Mouse (Mus musculus) embryonic facial prominence, embryonic 13.5 days (tissue): Measurements from ENCODE around the gene Slc25a22. TPM values are rescaled to one million over a fixed set of nuclear protein-coding genes. Genes with fewer than 3 reads are reported as not detected.

Experiments used
- ATAC-seq: fragments of 200-750 bp; cut with Nextera tagmentation; 2 replicates; pipeline ENCODE4 v1.8.0; 2017; ENCODE audit warnings: low read depth; ENCODE audit not compliant: insufficient number of reproducible peaks, insufficient read depth, low FRiP score, low TSS enrichment
- H3K27ac ChIP-seq: fragments of 300-500 bp; sonication (generic); 2 replicates; pipeline ENCODE4 v1.5.1; 2015; ENCODE audit warnings: moderate library complexity, mild to moderate bottlenecking, inconsistent platforms
- H3K27me3 ChIP-seq: fragments of 300-500 bp; sonication (generic); 2 replicates; pipeline ENCODE4 v1.6.1; 2015; ENCODE audit warnings: mild to moderate bottlenecking, inconsistent platforms
- H3K36me3 ChIP-seq: fragments of 300-500 bp; sonication (generic); 2 replicates; pipeline ENCODE4 v1.6.1; 2015; ENCODE audit warnings: mild to moderate bottlenecking, inconsistent platforms
- H3K4me1 ChIP-seq: fragments of 300-500 bp; sonication (generic); 2 replicates; pipeline ENCODE4 v1.6.1; 2015; ENCODE audit warnings: inconsistent platforms
- H3K4me2 ChIP-seq: fragments of 300-500 bp; sonication (generic); 2 replicates; pipeline ENCODE4 v1.6.1; 2015; ENCODE audit warnings: moderate library complexity, mild to moderate bottlenecking, inconsistent platforms
- H3K4me3 ChIP-seq: fragments of 300-500 bp; sonication (generic); 2 replicates; pipeline ENCODE4 v1.5.1; 2015; ENCODE audit warnings: mild to moderate bottlenecking, inconsistent platforms
- H3K9ac ChIP-seq: fragments of 300-500 bp; sonication (generic); 2 replicates; pipeline ENCODE4 v1.6.1; 2015; ENCODE audit warnings: mild to moderate bottlenecking, inconsistent platforms
- H3K9me3 ChIP-seq: fragments of 300-500 bp; sonication (generic); 2 replicates; pipeline ENCODE4 v1.6.1; 2016; ENCODE audit warnings: inconsistent platforms
- whole genome bisulfite sequencing: fragments of 180-500 bp; shearing (Covaris S2); methylation state at CpG from one replicate; pipeline ENCODE4 v1.1.7; 2015; ENCODE audit warnings: mixed read lengths; 5-methylcytosine and 5-hydroxymethylcytosine counted together
- polyA plus RNA-seq: library from polyadenylated mRNA; unstranded; fragments of >200 nt; fragmentation: Nextera tagmentation; extraction: Ambion mirVana; gene quantifications from 2 replicates; pipeline ENCODE4 v1.2.1, GENCODE M21; 2015

The Slc25a22 gene
- polyA plus RNA-seq, 1 experiment from 2014 or later: 35.3 TPM

GRCm38 (mm10) chr7:141431434-141432185 is 6.1 kb downstream of the Slc25a22 start:
- no peaks in the 10 kb centered on the region for H3K27me3 ChIP-seq
- no peak overlapping the region for H3K27ac ChIP-seq
- no peak overlapping the region for H3K9ac ChIP-seq
- no peak overlapping the region for H3K4me3 ChIP-seq
- WGBS: 95% methylated on average over 19 of the region's 19 CpGs
- ATAC-seq: no peak
- no peak overlapping the region for H3K4me2 ChIP-seq
- no peaks in the 10 kb centered on the region for H3K9me3 ChIP-seq
- H3K4me1 ChIP-seq: peaks cover 47% of the 10 kb centered on the region
- H3K36me3 ChIP-seq: peaks cover 38% of the 10 kb centered on the region

GRCm38 (mm10) chr7:141430585-141431240 is 7.0 kb downstream of the Slc25a22 start:
- no peak for ATAC-seq
- Histone ChIP-seq H3K4me3 (no peak overlapping the region), H3K27ac (no peak overlapping the region), H3K4me2 (no peak overlapping the region), H3K9ac (no peak overlapping the region), H3K36me3 (peaks cover 38% of the 10 kb centered on the region), H3K27me3 (no peaks in the 10 kb centered on the region), H3K9me3 (no peaks in the 10 kb centered on the region), H3K4me1 (peaks cover 38% of the 10 kb centered on the region)
- 95% methylated on average over 9 of the region's 9 CpGs for WGBS

- H3K4me2 ChIP-seq: peak overlapping the region; percentile 57
- peak overlapping the region; percentile 49; the same call in 1 of the 2 replicates for H3K9ac ChIP-seq
- H3K27me3 ChIP-seq: no peaks in the 10 kb centered on the region
- 68% methylated on average over 9 of the region's 9 CpGs for WGBS
- no peak for ATAC-seq
- H3K27ac ChIP-seq: no peak overlapping the region
- H3K36me3 ChIP-seq: peaks cover 38% of the 10 kb centered on the region
- H3K4me1 ChIP-seq: peaks cover 32% of the 10 kb centered on the region
- H3K9me3 ChIP-seq: no peaks in the 10 kb centered on the region
- H3K4me3 ChIP-seq: peak overlapping the region; percentile 29; the same call in 1 of the 2 replicates
Measured at GRCm38 (mm10) chr7:141429840-141430584, 7.7 kb downstream of the Slc25a22 start.

- peaks cover 38% of the 10 kb centered on the region for H3K36me3 ChIP-seq
- H3K4me3 ChIP-seq: peak within 1 kb of the TSS; percentile 29
- peak within 1 kb of the TSS; percentile 57 for H3K4me2 ChIP-seq
- WGBS: 2% methylated on average over 19 of the region's 19 CpGs
- H3K9ac ChIP-seq: peak within 1 kb of the TSS; percentile 49
- peaks cover 25% of the 10 kb centered on the region for H3K4me1 ChIP-seq
- H3K27me3 ChIP-seq: no peaks in the 10 kb centered on the region
- H3K27ac ChIP-seq: no peak within 1 kb of the TSS
- H3K9me3 ChIP-seq: no peaks in the 10 kb centered on the region
- no peak for ATAC-seq
Measured at GRCm38 (mm10) chr7:141429310-141429709, 8.4 kb downstream of the Slc25a22 start, which contains the start of gene Cend1. Cend1 (minus strand) TSS chr7:141429491.

GRCm38 (mm10) chr7:141428701-141429100 is 9.0 kb downstream of the Slc25a22 start:
- no peak for ATAC-seq
- no peak overlapping the region for H3K27ac ChIP-seq
- peak overlapping the region; percentile 49; the same call in 1 of the 2 replicates for H3K9ac ChIP-seq
- peaks cover 36% of the 10 kb centered on the region for H3K36me3 ChIP-seq
- peaks cover 19% of the 10 kb centered on the region for H3K4me1 ChIP-seq
- no peaks in the 10 kb centered on the region for H3K27me3 ChIP-seq
- H3K4me3 ChIP-seq: peak overlapping the region; percentile 29
- 54% methylated on average over 5 of the region's 5 CpGs for WGBS
- H3K9me3 ChIP-seq: no peaks in the 10 kb centered on the region
- H3K4me2 ChIP-seq: peak overlapping the region; percentile 57

- 77% methylated on average over 12 of the region's 12 CpGs for WGBS
- Histone ChIP-seq H3K4me3 (no peak overlapping the region), H3K4me1 (peaks cover 15% of the 10 kb centered on the region; the same call in 1 of the 2 replicates), H3K9ac (no peak overlapping the region), H3K36me3 (peaks cover 21% of the 10 kb centered on the region), H3K4me2 (no peak overlapping the region), H3K9me3 (no peaks in the 10 kb centered on the region), H3K27me3 (no peaks in the 10 kb centered on the region), H3K27ac (no peak overlapping the region)
- no peak for ATAC-seq
Measured at GRCm38 (mm10) chr7:141426948-141427730, 10.6 kb downstream of the Slc25a22 start.

- H3K9me3 ChIP-seq: no peaks in the 10 kb centered on the region
- H3K9ac ChIP-seq: no peak overlapping the region
- no peak for ATAC-seq
- no peaks in the 10 kb centered on the region for H3K27me3 ChIP-seq
- H3K4me3 ChIP-seq: no peak overlapping the region
- H3K27ac ChIP-seq: no peak overlapping the region
- no peak overlapping the region for H3K4me2 ChIP-seq
- WGBS: 70% methylated on average over 4 of the region's 4 CpGs
- H3K36me3 ChIP-seq: no peaks in the 10 kb centered on the region
- 0 out of 2 replicates have a peak, but pooled peaks cover 4% of the 10 kb centered on the region for H3K4me1 ChIP-seq
Measured at GRCm38 (mm10) chr7:141423811-141424210, 13.9 kb downstream of the Slc25a22 start.

- Histone ChIP-seq H3K9me3 (no peaks in the 10 kb centered on the region), H3K27ac (no peak overlapping the region), H3K4me3 (no peak overlapping the region), H3K4me2 (no peak overlapping the region), H3K4me1 (no peaks in the 10 kb centered on the region), H3K27me3 (no peaks in the 10 kb centered on the region), H3K9ac (no peak overlapping the region), H3K36me3 (no peaks in the 10 kb centered on the region)
- WGBS: 82% methylated on average over 9 of the region's 9 CpGs
- ATAC-seq: no peak
Measured at GRCm38 (mm10) chr7:141420030-141420702, 17.5 kb downstream of the Slc25a22 start.

GRCm38 (mm10) chr7:141418970-141419369 is 18.7 kb downstream of the Slc25a22 start:
- no peak for ATAC-seq
- Histone ChIP-seq H3K4me1 (peaks cover 5% of the 10 kb centered on the region), H3K9me3 (no peaks in the 10 kb centered on the region), H3K27me3 (no peaks in the 10 kb centered on the region), H3K9ac (peak overlapping the region; percentile 11; the same call in 1 of the 2 replicates), H3K27ac (no peak overlapping the region), H3K36me3 (no peaks in the 10 kb centered on the region), H3K4me2 (no peak overlapping the region), H3K4me3 (no peak overlapping the region)
- 78% methylated on average over 7 of the region's 7 CpGs for WGBS

GRCm38 (mm10) chr7:141417731-141418681 is 19.7 kb downstream of the Slc25a22 start:
- Histone ChIP-seq H3K4me3 (no peak overlapping the region), H3K9ac (peak overlapping the region; percentile 11; the same call in 1 of the 2 replicates), H3K9me3 (no peaks in the 10 kb centered on the region), H3K27ac (no peak overlapping the region), H3K36me3 (no peaks in the 10 kb centered on the region), H3K4me1 (peaks cover 9% of the 10 kb centered on the region), H3K27me3 (no peaks in the 10 kb centered on the region), H3K4me2 (no peak overlapping the region)
- 67% methylated on average over 8 of the region's 8 CpGs for WGBS
- no peak for ATAC-seq
